Mouse (Mus musculus): ENCODE results near the gene Rpl24. TPM values are rescaled to one million over a fixed set of nuclear protein-coding genes. Genes with fewer than 3 reads are reported as not detected.

The Rpl24 gene
- 818 and 878 TPM in 2 replicates for polyA plus RNA-seq (2014; fragmentation: Nextera tagmentation; extraction: Ambion mirVana)

- Histone ChIP-seq H3K4me3 (ENCODE audit: low read depth, low read length) (peak within 1 kb of the TSS; percentile 92), H3K9ac (ENCODE audit: low read depth, low read length) (peak within 1 kb of the TSS; percentile 98), H3K9me3 (ENCODE audit: control insufficient read depth, low read length) (no peaks in the 10 kb centered on the region), H3K27me3 (replicated peaks; ENCODE audit: control insufficient read depth, insufficient read depth, low read length) (no peaks in the 10 kb centered on the region), H3K4me2 (ENCODE audit: low read depth, low read length) (peak within 1 kb of the TSS; percentile 96), H3K4me1 (ENCODE audit: control insufficient read depth, insufficient read depth, low read length) (peaks cover 3% of the 10 kb centered on the region; the same call in 1 of the 2 replicates), H3K36me3 (ENCODE audit: control insufficient read depth, insufficient read depth, low read length) (peaks cover 39% of the 10 kb centered on the region), H3K27ac (replicated peaks; ENCODE audit: low read depth, low read length) (peak within 1 kb of the TSS; percentile 89)
- DNase-seq (ENCODE audit: low spot score) (peak; percentile 96), ATAC-seq (ENCODE audit: low read depth) (peak; percentile 95)
- 0% methylated on average over 42 of the region's 42 CpGs for WGBS
Observed at GRCm38 (mm10) chr16:55966212-55966871, at the start of gene Rpl24. Gene Rpl24 (plus strand): TSS chr16:55966275.

- Histone ChIP-seq H3K4me2 (ENCODE audit: low read depth, low read length) (no peak overlapping the region), H3K27ac (replicated peaks; ENCODE audit: low read depth, low read length) (no peak overlapping the region), H3K36me3 (ENCODE audit: control insufficient read depth, insufficient read depth, low read length) (peaks cover 66% of the 10 kb centered on the region), H3K4me1 (ENCODE audit: control insufficient read depth, insufficient read depth, low read length) (no peaks in the 10 kb centered on the region), H3K27me3 (replicated peaks; ENCODE audit: control insufficient read depth, insufficient read depth, low read length) (no peaks in the 10 kb centered on the region), H3K9me3 (ENCODE audit: control insufficient read depth, low read length) (no peaks in the 10 kb centered on the region), H3K4me3 (ENCODE audit: low read depth, low read length) (no peak overlapping the region), H3K9ac (ENCODE audit: low read depth, low read length) (no peak overlapping the region)
- 83% methylated on average over 10 of the region's 10 CpGs for WGBS
- ATAC-seq (ENCODE audit: low read depth) (no peak), DNase-seq (ENCODE audit: low spot score) (no peak)
Observed at GRCm38 (mm10) chr16:55922079-55922478, 44.0 kb upstream of the Rpl24 start.

GRCm38 (mm10) chr16:55924010-55924409 is 42.1 kb upstream of the Rpl24 start:
- DNase-seq (ENCODE audit: low spot score) (no peak), ATAC-seq (ENCODE audit: low read depth) (no peak)
- H3K4me1 ChIP-seq (ENCODE audit: control insufficient read depth, insufficient read depth, low read length), result no peaks in the 10 kb centered on the region
- 92% methylated on average over 4 of the region's 4 CpGs for WGBS
- H3K9me3 ChIP-seq (ENCODE audit: control insufficient read depth, low read length), result no peaks in the 10 kb centered on the region
- H3K4me2 ChIP-seq (ENCODE audit: low read depth, low read length), result no peak overlapping the region
- no peak overlapping the region for H3K9ac ChIP-seq (ENCODE audit: low read depth, low read length)
- H3K27ac ChIP-seq (replicated peaks; ENCODE audit: low read depth, low read length), result no peak overlapping the region
- H3K36me3 ChIP-seq (ENCODE audit: control insufficient read depth, insufficient read depth, low read length), result peaks cover 52% of the 10 kb centered on the region
- H3K27me3 ChIP-seq (replicated peaks; ENCODE audit: control insufficient read depth, insufficient read depth, low read length), result no peaks in the 10 kb centered on the region
- no peak overlapping the region for H3K4me3 ChIP-seq (ENCODE audit: low read depth, low read length)

GRCm38 (mm10) chr16:55933681-55934343 is 32.3 kb upstream of the Rpl24 start:
- WGBS, result 1% methylated on average over 32 of the region's 32 CpGs
- H3K9ac ChIP-seq (ENCODE audit: low read depth, low read length), result peak overlapping the region; percentile 73
- no peaks in the 10 kb centered on the region for H3K9me3 ChIP-seq (ENCODE audit: control insufficient read depth, low read length)
- H3K27ac ChIP-seq (replicated peaks; ENCODE audit: low read depth, low read length), result peak overlapping the region; percentile 53; the same call in 1 of the 2 replicates
- H3K27me3 ChIP-seq (replicated peaks; ENCODE audit: control insufficient read depth, insufficient read depth, low read length), result no peaks in the 10 kb centered on the region
- peak overlapping the region; percentile 59 for H3K4me3 ChIP-seq (ENCODE audit: low read depth, low read length)
- H3K4me1 ChIP-seq (ENCODE audit: control insufficient read depth, insufficient read depth, low read length), result no peaks in the 10 kb centered on the region
- H3K36me3 ChIP-seq (ENCODE audit: control insufficient read depth, insufficient read depth, low read length), result peaks cover 5% of the 10 kb centered on the region; the same call in 1 of the 2 replicates
- ATAC-seq (ENCODE audit: low read depth), result peak; percentile 35; the same call in 1 of the 2 replicates
- peak; percentile 37 for DNase-seq (ENCODE audit: low spot score)
- peak overlapping the region; percentile 76 for H3K4me2 ChIP-seq (ENCODE audit: low read depth, low read length)

- ATAC-seq (ENCODE audit: low read depth) (peak; percentile 99), DNase-seq (ENCODE audit: low spot score) (peak; percentile 97)
- Histone ChIP-seq H3K4me2 (ENCODE audit: low read depth, low read length) (peak within 1 kb of the TSS; percentile 76), H3K27ac (replicated peaks; ENCODE audit: low read depth, low read length) (peak within 1 kb of the TSS; percentile 53; the same call in 1 of the 2 replicates), H3K4me3 (ENCODE audit: low read depth, low read length) (peak within 1 kb of the TSS; percentile 59), H3K9ac (ENCODE audit: low read depth, low read length) (peak within 1 kb of the TSS; percentile 73), H3K9me3 (ENCODE audit: control insufficient read depth, low read length) (no peaks in the 10 kb centered on the region), H3K36me3 (ENCODE audit: control insufficient read depth, insufficient read depth, low read length) (peaks cover 5% of the 10 kb centered on the region; the same call in 1 of the 2 replicates), H3K4me1 (ENCODE audit: control insufficient read depth, insufficient read depth, low read length) (no peaks in the 10 kb centered on the region), H3K27me3 (replicated peaks; ENCODE audit: control insufficient read depth, insufficient read depth, low read length) (no peaks in the 10 kb centered on the region)
- WGBS, result 0% methylated on average over 24 of the region's 24 CpGs
Observed at GRCm38 (mm10) chr16:55934453-55935037, 31.5 kb upstream of the Rpl24 start, which contains the start of gene Cep97. Gene Cep97 (minus strand): TSS chr16:55934855.

- DNase-seq (ENCODE audit: low spot score), result no peak
- H3K4me1 ChIP-seq (ENCODE audit: control insufficient read depth, insufficient read depth, low read length), result no peaks in the 10 kb centered on the region
- no peak overlapping the region for H3K4me2 ChIP-seq (ENCODE audit: low read depth, low read length)
- H3K36me3 ChIP-seq (ENCODE audit: control insufficient read depth, insufficient read depth, low read length), result no peaks in the 10 kb centered on the region
- H3K27ac ChIP-seq (replicated peaks; ENCODE audit: low read depth, low read length), result no peak overlapping the region
- no peaks in the 10 kb centered on the region for H3K9me3 ChIP-seq (ENCODE audit: control insufficient read depth, low read length)
- no peak for ATAC-seq (ENCODE audit: low read depth)
- H3K27me3 ChIP-seq (replicated peaks; ENCODE audit: control insufficient read depth, insufficient read depth, low read length), result no peaks in the 10 kb centered on the region
- H3K9ac ChIP-seq (ENCODE audit: low read depth, low read length), result no peak overlapping the region
- no peak overlapping the region for H3K4me3 ChIP-seq (ENCODE audit: low read depth, low read length)
- WGBS, result 82% methylated on average over 4 of the region's 4 CpGs
Observed at GRCm38 (mm10) chr16:55938761-55939160, 27.3 kb upstream of the Rpl24 start.

- no peaks in the 10 kb centered on the region for H3K4me1 ChIP-seq (ENCODE audit: control insufficient read depth, insufficient read depth, low read length)
- 85% methylated on average over 6 of the region's 6 CpGs for WGBS
- H3K27ac ChIP-seq (replicated peaks; ENCODE audit: low read depth, low read length), result no peak overlapping the region
- H3K36me3 ChIP-seq (ENCODE audit: control insufficient read depth, insufficient read depth, low read length), result no peaks in the 10 kb centered on the region
- no peaks in the 10 kb centered on the region for H3K27me3 ChIP-seq (replicated peaks; ENCODE audit: control insufficient read depth, insufficient read depth, low read length)
- no peak overlapping the region for H3K9ac ChIP-seq (ENCODE audit: low read depth, low read length)
- no peaks in the 10 kb centered on the region for H3K9me3 ChIP-seq (ENCODE audit: control insufficient read depth, low read length)
- H3K4me3 ChIP-seq (ENCODE audit: low read depth, low read length), result no peak overlapping the region
- DNase-seq (ENCODE audit: low spot score) (no peak), ATAC-seq (ENCODE audit: low read depth) (no peak)
- H3K4me2 ChIP-seq (ENCODE audit: low read depth, low read length), result no peak overlapping the region
Observed at GRCm38 (mm10) chr16:55939703-55940102, 26.4 kb upstream of the Rpl24 start.

GRCm38 (mm10) chr16:55940781-55941180 is 25.3 kb upstream of the Rpl24 start:
- DNase-seq (ENCODE audit: low spot score) (no peak), ATAC-seq (ENCODE audit: low read depth) (no peak)
- no peak overlapping the region for H3K4me3 ChIP-seq (ENCODE audit: low read depth, low read length)
- H3K9ac ChIP-seq (ENCODE audit: low read depth, low read length), result no peak overlapping the region
- no peaks in the 10 kb centered on the region for H3K36me3 ChIP-seq (ENCODE audit: control insufficient read depth, insufficient read depth, low read length)
- no peaks in the 10 kb centered on the region for H3K9me3 ChIP-seq (ENCODE audit: control insufficient read depth, low read length)
- no peak overlapping the region for H3K27ac ChIP-seq (replicated peaks; ENCODE audit: low read depth, low read length)
- 93% methylated on average over 4 of the region's 4 CpGs for WGBS
- no peaks in the 10 kb centered on the region for H3K27me3 ChIP-seq (replicated peaks; ENCODE audit: control insufficient read depth, insufficient read depth, low read length)
- H3K4me2 ChIP-seq (ENCODE audit: low read depth, low read length), result no peak overlapping the region
- no peaks in the 10 kb centered on the region for H3K4me1 ChIP-seq (ENCODE audit: control insufficient read depth, insufficient read depth, low read length)
